Mouse (Mus musculus): ENCODE results near the gene Greb1. TPM values are rescaled to one million over a fixed set of nuclear protein-coding genes. Genes with fewer than 3 reads are reported as not detected.

Greb1 gene
- polyA plus RNA-seq, 1 experiment from 2014 or later = 0.59 TPM

DNA sequence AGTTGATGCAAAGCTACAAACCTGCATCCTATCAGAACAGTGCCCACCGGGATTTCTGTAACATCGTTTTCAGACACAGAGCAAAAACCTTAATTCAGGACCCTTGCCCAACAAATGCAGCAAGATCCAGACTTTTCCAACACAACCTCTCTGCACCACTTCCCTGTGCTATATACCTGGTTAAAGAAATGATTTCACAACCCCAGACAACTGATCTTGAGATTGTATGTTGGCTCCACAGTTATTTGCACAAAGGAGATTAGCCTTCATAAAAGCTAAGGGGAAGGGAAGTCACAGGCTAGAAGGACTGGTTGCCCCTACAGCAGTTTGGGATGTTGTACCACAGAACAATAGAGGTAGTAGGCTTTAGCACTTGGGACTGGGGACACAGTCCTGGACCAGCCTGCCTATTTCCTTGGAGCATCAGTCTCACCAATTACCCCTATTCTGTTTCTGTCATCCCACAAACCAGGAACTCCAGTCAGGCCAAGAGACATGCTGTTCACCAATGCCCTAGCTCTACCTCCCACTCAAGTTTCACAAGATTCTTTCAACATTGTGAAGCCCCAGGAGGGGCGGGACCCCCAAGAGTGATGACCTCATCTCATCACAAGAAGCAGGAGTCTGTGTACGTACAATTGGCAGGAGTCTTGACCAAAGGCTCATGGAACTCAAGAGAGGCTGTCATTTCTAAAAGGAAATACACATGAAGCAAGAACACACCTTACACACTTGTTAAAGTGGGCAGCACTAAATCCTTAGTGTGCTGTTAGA is 36.9 kb downstream of the Greb1 start:
- Histone ChIP-seq H3K36me3 (replicated peaks) (no peaks in the 10 kb centered on the region), H3K4me1 (replicated peaks) (no peaks in the 10 kb centered on the region), H3K9ac (no peak overlapping the region), H3K9me3 (replicated peaks) (no peaks in the 10 kb centered on the region), H3K4me3 (replicated peaks) (no peak overlapping the region), H3K27me3 (no peaks in the 10 kb centered on the region), H3K4me2 (no peak overlapping the region), H3K27ac (replicated peaks) (no peak overlapping the region)
- 70% methylated on average over 4 of the region's 4 CpGs for WGBS (ENCODE audit: insufficient replicate concordance)
- ATAC-seq (ENCODE audit: insufficient read depth) = no peak

GRCm38 (mm10) chr12:16761461-16761860 is 39.2 kb downstream of the Greb1 start:
- Histone ChIP-seq H3K4me3 (replicated peaks) (no peak overlapping the region), H3K9me3 (replicated peaks) (no peaks in the 10 kb centered on the region), H3K27me3 (no peaks in the 10 kb centered on the region), H3K36me3 (replicated peaks) (no peaks in the 10 kb centered on the region), H3K4me2 (no peak overlapping the region), H3K27ac (replicated peaks) (no peak overlapping the region), H3K4me1 (replicated peaks) (no peaks in the 10 kb centered on the region), H3K9ac (no peak overlapping the region)
- no peak for ATAC-seq (ENCODE audit: insufficient read depth)
- WGBS (ENCODE audit: insufficient replicate concordance) = 83% methylated on average over 3 of the region's 3 CpGs

DNA sequence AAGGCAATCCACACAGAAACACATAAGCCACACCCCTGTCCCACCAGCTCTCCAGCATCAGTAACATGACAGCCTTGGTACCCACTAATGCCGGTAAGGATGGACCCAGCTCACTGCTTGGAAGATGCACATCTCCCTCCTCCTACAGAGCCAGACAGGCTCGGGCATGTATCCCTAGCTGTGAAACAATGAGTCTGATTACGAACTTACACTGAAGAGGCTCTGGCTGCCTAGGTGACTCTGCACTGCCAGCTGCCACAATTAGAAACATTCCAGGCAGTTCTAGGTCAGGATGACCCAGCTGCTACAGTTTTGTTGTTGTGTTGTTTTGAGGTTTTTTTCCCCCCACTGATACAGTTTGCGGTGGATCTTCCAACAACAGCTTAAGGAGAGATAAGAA is 40.4 kb downstream of the Greb1 start:
- no peaks in the 10 kb centered on the region for H3K4me1 ChIP-seq (replicated peaks)
- H3K4me2 ChIP-seq = no peak overlapping the region
- no peak overlapping the region for H3K4me3 ChIP-seq (replicated peaks)
- H3K9ac ChIP-seq = no peak overlapping the region
- no peaks in the 10 kb centered on the region for H3K27me3 ChIP-seq
- no peak for ATAC-seq (ENCODE audit: insufficient read depth)
- H3K27ac ChIP-seq (replicated peaks) = no peak overlapping the region
- WGBS (ENCODE audit: insufficient replicate concordance) = 64% methylated on average over 4 of the region's 4 CpGs
- no peaks in the 10 kb centered on the region for H3K9me3 ChIP-seq (replicated peaks)
- no peaks in the 10 kb centered on the region for H3K36me3 ChIP-seq (replicated peaks)

- Histone ChIP-seq H3K4me2 (no peak overlapping the region), H3K27me3 (no peaks in the 10 kb centered on the region), H3K4me3 (replicated peaks) (no peak overlapping the region), H3K9me3 (replicated peaks) (no peaks in the 10 kb centered on the region), H3K36me3 (replicated peaks) (no peaks in the 10 kb centered on the region), H3K27ac (replicated peaks) (no peak overlapping the region), H3K9ac (no peak overlapping the region), H3K4me1 (replicated peaks) (no peaks in the 10 kb centered on the region)
- ATAC-seq (ENCODE audit: insufficient read depth) = no peak
- WGBS (ENCODE audit: insufficient replicate concordance) = 2% methylated on average over 2 of the region's 2 CpGs
Measured at GRCm38 (mm10) chr12:16754311-16754710, 46.4 kb downstream of the Greb1 start.

DNA sequence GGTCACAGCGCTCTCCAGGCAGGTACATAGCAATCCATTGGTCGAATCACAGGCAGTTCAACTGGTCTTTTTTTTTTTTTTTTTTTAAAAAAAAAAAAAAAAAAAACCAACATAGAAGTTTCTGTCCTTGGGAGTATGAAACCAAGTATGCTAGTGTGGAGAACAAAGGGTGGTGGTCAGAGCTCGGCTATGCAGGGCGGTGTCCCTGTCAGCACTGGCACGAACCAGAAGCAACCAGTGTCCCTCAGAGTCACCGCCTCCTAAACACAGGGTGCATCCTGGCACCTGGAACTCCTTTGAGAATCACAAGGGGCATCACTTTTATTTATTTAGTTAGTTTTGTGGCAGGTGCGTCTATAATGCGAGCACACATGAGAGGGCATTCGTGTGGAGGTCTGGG is 47.1 kb downstream of the Greb1 start:
- ATAC-seq (ENCODE audit: insufficient read depth) = no peak
- 60% methylated on average over 9 of the region's 9 CpGs for WGBS (ENCODE audit: insufficient replicate concordance)
- H3K27ac ChIP-seq (replicated peaks) = no peak overlapping the region
- no peak overlapping the region for H3K4me2 ChIP-seq
- no peak overlapping the region for H3K4me3 ChIP-seq (replicated peaks)
- no peaks in the 10 kb centered on the region for H3K4me1 ChIP-seq (replicated peaks)
- H3K27me3 ChIP-seq = no peaks in the 10 kb centered on the region
- no peak overlapping the region for H3K9ac ChIP-seq
- no peaks in the 10 kb centered on the region for H3K9me3 ChIP-seq (replicated peaks)
- H3K36me3 ChIP-seq (replicated peaks) = no peaks in the 10 kb centered on the region

- Histone ChIP-seq H3K36me3 (replicated peaks) (no peaks in the 10 kb centered on the region), H3K4me2 (no peak overlapping the region), H3K4me1 (replicated peaks) (no peaks in the 10 kb centered on the region), H3K9me3 (replicated peaks) (no peaks in the 10 kb centered on the region), H3K27me3 (no peaks in the 10 kb centered on the region), H3K4me3 (replicated peaks) (no peak overlapping the region), H3K9ac (no peak overlapping the region), H3K27ac (replicated peaks) (no peak overlapping the region)
- peak; percentile 57; the same call in 1 of the 2 replicates for ATAC-seq (ENCODE audit: insufficient read depth)
- WGBS (ENCODE audit: insufficient replicate concordance) = 11% methylated on average over 8 of the region's 8 CpGs
Measured at GRCm38 (mm10) chr12:16753110-16753509, 47.6 kb downstream of the Greb1 start.

- Histone ChIP-seq H3K4me2 (no peak overlapping the region), H3K36me3 (replicated peaks) (no peaks in the 10 kb centered on the region), H3K9ac (no peak overlapping the region), H3K4me3 (replicated peaks) (no peak overlapping the region), H3K4me1 (replicated peaks) (no peaks in the 10 kb centered on the region), H3K27ac (replicated peaks) (no peak overlapping the region), H3K27me3 (no peaks in the 10 kb centered on the region), H3K9me3 (replicated peaks) (no peaks in the 10 kb centered on the region)
- 50% methylated on average over 12 of the region's 12 CpGs for WGBS (ENCODE audit: insufficient replicate concordance)
- ATAC-seq (ENCODE audit: insufficient read depth) = no peak
Measured at GRCm38 (mm10) chr12:16752236-16752840, 48.3 kb downstream of the Greb1 start.

DNA sequence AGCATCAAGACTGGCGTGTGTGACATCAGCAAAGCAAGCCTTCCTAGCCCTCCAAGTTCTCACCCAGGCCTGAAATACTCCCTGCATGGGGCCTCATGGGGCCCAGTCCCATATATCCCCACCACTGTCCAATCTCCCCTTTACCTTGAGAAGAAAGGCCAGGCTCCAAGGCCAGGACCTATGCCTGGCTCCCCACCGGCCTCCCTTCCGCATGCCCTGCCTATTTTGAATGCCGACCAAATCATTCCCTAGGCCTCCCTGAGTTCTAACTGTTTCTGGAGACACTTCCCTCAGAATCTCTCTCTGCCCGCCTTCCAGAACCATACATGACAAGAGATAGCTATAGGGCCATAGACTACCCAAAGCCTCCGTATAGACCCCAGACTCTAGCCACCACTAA is 49.1 kb downstream of the Greb1 start:
- no peak overlapping the region for H3K27ac ChIP-seq (replicated peaks)
- H3K9ac ChIP-seq = no peak overlapping the region
- H3K27me3 ChIP-seq = no peaks in the 10 kb centered on the region
- no peak for ATAC-seq (ENCODE audit: insufficient read depth)
- no peak overlapping the region for H3K4me2 ChIP-seq
- H3K9me3 ChIP-seq (replicated peaks) = no peaks in the 10 kb centered on the region
- no peak overlapping the region for H3K4me3 ChIP-seq (replicated peaks)
- H3K4me1 ChIP-seq (replicated peaks) = no peaks in the 10 kb centered on the region
- H3K36me3 ChIP-seq (replicated peaks) = no peaks in the 10 kb centered on the region
- WGBS (ENCODE audit: insufficient replicate concordance) = 68% methylated on average over 6 of the region's 6 CpGs

- Histone ChIP-seq H3K4me1 (replicated peaks) (no peaks in the 10 kb centered on the region), H3K4me3 (replicated peaks) (no peak overlapping the region), H3K9ac (no peak overlapping the region), H3K4me2 (no peak overlapping the region), H3K36me3 (replicated peaks) (no peaks in the 10 kb centered on the region), H3K27me3 (no peaks in the 10 kb centered on the region), H3K9me3 (replicated peaks) (no peaks in the 10 kb centered on the region), H3K27ac (replicated peaks) (no peak overlapping the region)
- WGBS (ENCODE audit: insufficient replicate concordance) = 25% methylated on average over 5 of the region's 5 CpGs
- no peak for ATAC-seq (ENCODE audit: insufficient read depth)
Measured at GRCm38 (mm10) chr12:16740059-16740458, 60.6 kb downstream of the Greb1 start.

GRCm38 (mm10) chr12:16737266-16737665 is 63.4 kb downstream of the Greb1 start:
- H3K4me2 ChIP-seq = no peak overlapping the region
- H3K36me3 ChIP-seq (replicated peaks) = no peaks in the 10 kb centered on the region
- no peak overlapping the region for H3K4me3 ChIP-seq (replicated peaks)
- H3K27me3 ChIP-seq = no peaks in the 10 kb centered on the region
- H3K27ac ChIP-seq (replicated peaks) = no peak overlapping the region
- no peak for ATAC-seq (ENCODE audit: insufficient read depth)
- H3K9ac ChIP-seq = no peak overlapping the region
- H3K9me3 ChIP-seq (replicated peaks) = no peaks in the 10 kb centered on the region
- 49% methylated on average over 5 of the region's 5 CpGs for WGBS (ENCODE audit: insufficient replicate concordance)
- H3K4me1 ChIP-seq (replicated peaks) = 0 out of 2 replicates have a peak, but pooled peaks cover 4% of the 10 kb centered on the region

GRCm38 (mm10) chr12:16734698-16735097 is 66.0 kb downstream of the Greb1 start:
- Histone ChIP-seq H3K27ac (replicated peaks) (no peak overlapping the region), H3K36me3 (replicated peaks) (no peaks in the 10 kb centered on the region), H3K9me3 (replicated peaks) (no peaks in the 10 kb centered on the region), H3K9ac (no peak overlapping the region), H3K4me3 (replicated peaks) (no peak overlapping the region), H3K4me2 (no peak overlapping the region), H3K4me1 (replicated peaks) (0 out of 2 replicates have a peak, but pooled peaks cover 4% of the 10 kb centered on the region), H3K27me3 (no peaks in the 10 kb centered on the region)
- no peak for ATAC-seq (ENCODE audit: insufficient read depth)
- WGBS (ENCODE audit: insufficient replicate concordance) = 55% methylated on average over 3 of the region's 3 CpGs
